Mouse (Mus musculus) kidney, postnatal 0 days (tissue): Measurements from ENCODE around the gene Rapgef5. TPM values are rescaled to one million over a fixed set of nuclear protein-coding genes. Genes with fewer than 3 reads are reported as not detected.

ENCODE experiments used
- ATAC-seq: fragments of 200-750 bp; cut with Nextera tagmentation; replicated peaks from 2 replicates; pipeline ENCODE4 v1.8.0; 2017; ENCODE audit warnings: low read depth, moderate number of reproducible peaks, moderate TSS enrichment, moderate library complexity; ENCODE audit not compliant: low FRiP score
- DNase-seq: peaks from one replicate; pipeline ENCODE4 v3.0.0-alpha.2; 2016; ENCODE audit warnings: low spot score
- H3K27ac ChIP-seq: fragments of 300-500 bp; sonication (generic); 2 replicates; pipeline ENCODE4 v1.5.1; 2014; ENCODE audit warnings: mild to moderate bottlenecking
- H3K27me3 ChIP-seq: fragments of 300-500 bp; sonication (generic); 2 replicates; pipeline ENCODE4 v1.6.1; 2014; ENCODE audit warnings: low read length, mixed read lengths; ENCODE audit not compliant: insufficient read depth
- H3K36me3 ChIP-seq: fragments of 300-500 bp; sonication (generic); 2 replicates; pipeline ENCODE4 v1.6.1; 2014; ENCODE audit warnings: low read length, mixed read lengths; ENCODE audit not compliant: insufficient read depth
- H3K4me1 ChIP-seq: fragments of 300-500 bp; sonication (generic); replicated peaks from 2 replicates; pipeline ENCODE4 v1.6.1; 2014; ENCODE audit warnings: antibody characterized with exemption, low read length, mixed read lengths; ENCODE audit not compliant: insufficient read depth
- H3K4me2 ChIP-seq: fragments of 300-500 bp; sonication (generic); 2 replicates; pipeline ENCODE4 v1.6.1; 2014; ENCODE audit warnings: mild to moderate bottlenecking, low read length, moderate library complexity, mixed read lengths
- H3K4me3 ChIP-seq: fragments of 300-500 bp; sonication (generic); replicated peaks from 2 replicates; pipeline ENCODE4 v1.5.1; 2014; ENCODE audit warnings: low read depth, low read length
- H3K9ac ChIP-seq: fragments of 300-500 bp; sonication (generic); 2 replicates; pipeline ENCODE4 v1.6.1; 2014; ENCODE audit warnings: low read depth, low read length
- H3K9me3 ChIP-seq: fragments of 300-500 bp; sonication (generic); replicated peaks from 2 replicates; pipeline ENCODE4 v1.6.1; 2016; ENCODE audit warnings: low read length, inconsistent platforms, mixed read lengths
- CTCF ChIP-seq: IDR thresholded peaks from 2 replicates; pipeline ENCODE4 v1.5.1; 2016; ENCODE audit warnings: antibody characterized with exemption, low read depth, mild to moderate bottlenecking, moderate library complexity
- WGBS: fragments of 180-500 bp; shearing (Covaris S2); extraction: QIAGEN DNeasy Blood & Tissue Kit; methylation state at CpG from one replicate; pipeline ENCODE4 v1.1.7; 2014; 5-methylcytosine and 5-hydroxymethylcytosine counted together
- polyA plus RNA-seq: library from polyadenylated mRNA; unstranded; fragments of >200 nt; fragmentation: Nextera tagmentation; extraction: Ambion mirVana; gene quantifications from 2 replicates; pipeline ENCODE4 v1.2.1, GENCODE M21; 2015

Rapgef5 gene
- polyA plus RNA-seq, 1 experiment from 2014 or later = 14.9 TPM

- no peaks in the 10 kb centered on the region for H3K36me3 ChIP-seq
- DNase-seq = no peak
- no peaks in the 10 kb centered on the region for H3K27me3 ChIP-seq
- no peak overlapping the region for H3K27ac ChIP-seq
- no peaks in the 10 kb centered on the region for H3K4me1 ChIP-seq
- ATAC-seq = no peak
- 72% methylated on average over 6 of the region's 6 CpGs for WGBS
- H3K4me3 ChIP-seq = no peak overlapping the region
- H3K9ac ChIP-seq = no peak overlapping the region
- no peak for TF ChIP-seq CTCF
- H3K9me3 ChIP-seq = no peaks in the 10 kb centered on the region
- H3K4me2 ChIP-seq = no peak overlapping the region
These were observed 45.3 kb downstream of the Rapgef5 start for GRCm38 (mm10) chr12:117561411-117562059.

GRCm38 (mm10) chr12:117562085-117562484 lies 45.8 kb downstream of the Rapgef5 start:
- no peaks in the 10 kb centered on the region for H3K36me3 ChIP-seq
- no peak overlapping the region for H3K9ac ChIP-seq
- no peak for TF ChIP-seq CTCF
- 98% methylated on average over 3 of the region's 3 CpGs for WGBS
- H3K27ac ChIP-seq = no peak overlapping the region
- no peak overlapping the region for H3K4me3 ChIP-seq
- no peaks in the 10 kb centered on the region for H3K9me3 ChIP-seq
- H3K27me3 ChIP-seq = no peaks in the 10 kb centered on the region
- no peak overlapping the region for H3K4me2 ChIP-seq
- DNase-seq (no peak), ATAC-seq (no peak; the same call in 1 of the 2 replicates)
- no peaks in the 10 kb centered on the region for H3K4me1 ChIP-seq

GRCm38 (mm10) chr12:117563859-117564258 lies 47.6 kb downstream of the Rapgef5 start:
- no peak for TF ChIP-seq CTCF
- WGBS = 32% methylated on average over 6 of the region's 6 CpGs

GRCm38 (mm10) chr12:117566298-117566697 lies 50.0 kb downstream of the Rapgef5 start:
- H3K27me3 ChIP-seq = no peaks in the 10 kb centered on the region
- H3K27ac ChIP-seq = no peak overlapping the region
- no peaks in the 10 kb centered on the region for H3K9me3 ChIP-seq
- no peak overlapping the region for H3K9ac ChIP-seq
- H3K4me2 ChIP-seq = no peak overlapping the region
- H3K4me1 ChIP-seq = no peaks in the 10 kb centered on the region
- DNase-seq = no peak
- WGBS = 72% methylated on average over 4 of the region's 4 CpGs
- TF ChIP-seq CTCF = no peak
- H3K4me3 ChIP-seq = no peak overlapping the region
- no peaks in the 10 kb centered on the region for H3K36me3 ChIP-seq
- ATAC-seq = no peak

More at GRCm38 (mm10) chr12:117563859-117564258, 47.6 kb downstream of the Rapgef5 start:
- DNase-seq (no peak), ATAC-seq (no peak)
- Histone ChIP-seq H3K9me3 (no peaks in the 10 kb centered on the region), H3K36me3 (no peaks in the 10 kb centered on the region), H3K27me3 (no peaks in the 10 kb centered on the region), H3K9ac (no peak overlapping the region), H3K27ac (no peak overlapping the region), H3K4me2 (no peak overlapping the region), H3K4me1 (no peaks in the 10 kb centered on the region), H3K4me3 (no peak overlapping the region)

GRCm38 (mm10) chr12:117569671-117570070 lies 53.4 kb downstream of the Rapgef5 start:
- H3K4me2 ChIP-seq = no peak overlapping the region
- no peaks in the 10 kb centered on the region for H3K27me3 ChIP-seq
- no peak overlapping the region for H3K9ac ChIP-seq
- peak; percentile 15; the same call in 1 of the 2 replicates for TF ChIP-seq CTCF
- no peaks in the 10 kb centered on the region for H3K4me1 ChIP-seq
- H3K36me3 ChIP-seq = no peaks in the 10 kb centered on the region
- ATAC-seq (no peak), DNase-seq (no peak)
- H3K4me3 ChIP-seq = no peak overlapping the region
- 66% methylated on average over 2 of the region's 2 CpGs for WGBS
- H3K9me3 ChIP-seq = no peaks in the 10 kb centered on the region
- H3K27ac ChIP-seq = no peak overlapping the region

GRCm38 (mm10) chr12:117584256-117584655 lies 68.0 kb downstream of the Rapgef5 start:
- ATAC-seq (no peak), DNase-seq (no peak)
- H3K9me3 ChIP-seq = no peaks in the 10 kb centered on the region
- no peaks in the 10 kb centered on the region for H3K27me3 ChIP-seq
- H3K4me2 ChIP-seq = no peak overlapping the region
- no peak for TF ChIP-seq CTCF
- no peak overlapping the region for H3K27ac ChIP-seq
- WGBS = 87% methylated on average over 4 of the region's 4 CpGs
- H3K36me3 ChIP-seq = no peaks in the 10 kb centered on the region
- H3K4me3 ChIP-seq = no peak overlapping the region
- H3K4me1 ChIP-seq = no peaks in the 10 kb centered on the region
- no peak overlapping the region for H3K9ac ChIP-seq

- ATAC-seq = no peak
- no peaks in the 10 kb centered on the region for H3K9me3 ChIP-seq
- 81% methylated on average over 2 of the region's 2 CpGs for WGBS
These were observed 69.1 kb downstream of the Rapgef5 start for GRCm38 (mm10) chr12:117585390-117585789.

More at GRCm38 (mm10) chr12:117585390-117585789, 69.1 kb downstream of the Rapgef5 start:
- Histone ChIP-seq H3K9ac (no peak overlapping the region), H3K4me3 (no peak overlapping the region), H3K4me2 (no peak overlapping the region), H3K27me3 (no peaks in the 10 kb centered on the region), H3K36me3 (no peaks in the 10 kb centered on the region), H3K27ac (no peak overlapping the region), H3K4me1 (no peaks in the 10 kb centered on the region)
- no peak for TF ChIP-seq CTCF
- no peak for DNase-seq
